Mouse (Mus musculus): ENCODE measurements at regions not wholly inside any gene's neighbourhood (a gene's known extent, or its start where the extent isn't known, plus 50 kb on each side); places are given as distances from the start of the nearest gene placed in this dataset.

DNA sequence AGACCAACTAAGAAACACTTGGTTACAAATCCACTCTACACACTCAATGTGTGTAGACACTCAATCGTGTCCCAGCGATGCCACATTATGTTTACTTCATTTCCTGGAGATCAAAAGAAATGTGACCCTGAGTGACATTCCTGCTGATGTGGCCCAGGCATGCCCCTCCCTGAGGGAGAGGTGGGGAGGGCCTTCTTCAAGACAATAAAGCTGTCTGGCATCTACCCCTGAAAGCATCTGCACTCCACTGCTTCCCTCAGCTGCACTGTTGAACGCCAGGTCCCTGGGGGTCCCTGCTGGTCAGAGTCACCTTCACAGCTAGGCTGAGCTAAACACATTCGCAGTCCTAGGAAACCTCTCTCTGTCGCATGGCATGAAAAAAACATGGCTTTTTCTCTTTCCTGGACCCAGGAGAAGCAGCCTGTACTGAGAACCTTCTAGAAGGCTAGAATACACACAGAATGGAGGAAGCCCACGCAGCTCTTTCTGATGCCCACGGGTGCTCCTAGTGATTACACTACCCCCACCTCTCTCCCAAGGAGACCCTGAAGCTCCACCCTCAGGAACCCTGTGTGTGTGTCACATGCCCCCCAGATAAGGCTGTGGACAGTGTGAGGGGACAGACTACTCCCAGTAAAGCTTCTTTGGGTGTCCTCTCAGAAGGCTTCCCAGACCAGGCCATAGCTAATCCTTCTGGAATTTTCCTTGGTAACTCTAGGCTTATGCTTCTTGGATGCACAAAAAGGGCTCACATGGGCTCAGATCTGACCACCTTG, 61.8 kb upstream of the Cpeb4 start:
- TF ChIP-seq CTCF (IDR thresholded peaks at IDR 0.05; ENCODE audit: insufficient read depth, low read depth, low read length) = no peak
- TF ChIP-seq POLR2A (IDR thresholded peaks at IDR 0.05; ENCODE audit: insufficient read depth, low read depth, low read length) = no peak

All from olfactory bulb, adult 2 months (tissue).